Mouse (Mus musculus) forebrain, embryonic 16.5 days (tissue): Measurements from ENCODE around the gene Btbd9. TPM values are rescaled to one million over a fixed set of nuclear protein-coding genes. Genes with fewer than 3 reads are reported as not detected.

Experiments
- ATAC-seq: fragments of 200-750 bp; cut with Nextera tagmentation; 2 replicates; pipeline ENCODE4 v1.8.0; 2017; ENCODE audit warnings: mild to moderate bottlenecking, moderate library complexity
- H3K27ac ChIP-seq: fragments of 300-500 bp; sonication (generic); 2 replicates; pipeline ENCODE4 v1.5.1; 2014; ENCODE audit warnings: low read length, control low read depth
- H3K27me3 ChIP-seq: fragments of 300-500 bp; sonication (generic); replicated peaks from 2 replicates; pipeline ENCODE4 v1.6.1; 2014; ENCODE audit warnings: low read length; ENCODE audit not compliant: control insufficient read depth, insufficient read depth
- H3K36me3 ChIP-seq: fragments of 300-500 bp; sonication (generic); 2 replicates; pipeline ENCODE4 v1.6.1; 2014; ENCODE audit not compliant: control insufficient read depth, insufficient read depth
- H3K4me1 ChIP-seq: fragments of 300-500 bp; sonication (generic); replicated peaks from 2 replicates; pipeline ENCODE4 v1.6.1; 2014; ENCODE audit warnings: low read length; ENCODE audit not compliant: control insufficient read depth, insufficient read depth
- H3K4me2 ChIP-seq: fragments of 300-500 bp; sonication (generic); 2 replicates; pipeline ENCODE4 v1.6.1; 2014; ENCODE audit warnings: mild to moderate bottlenecking, low read length, control low read depth
- H3K4me3 ChIP-seq: fragments of 300-500 bp; sonication (generic); replicated peaks from 2 replicates; pipeline ENCODE4 v1.5.1; 2014; ENCODE audit warnings: mild to moderate bottlenecking, low read length, control low read depth
- H3K9ac ChIP-seq: fragments of 300-500 bp; sonication (generic); replicated peaks from 2 replicates; pipeline ENCODE4 v1.6.1; 2014; ENCODE audit warnings: low read depth, low read length, control low read depth
- H3K9me3 ChIP-seq: fragments of 300-500 bp; sonication (generic); 2 replicates; pipeline ENCODE4 v1.6.1; 2016; ENCODE audit warnings: low read length; ENCODE audit not compliant: control insufficient read depth
- WGBS: fragments of 180-500 bp; shearing (Covaris S2); extraction: QIAGEN DNeasy Blood & Tissue Kit; methylation state at CpG from one replicate; pipeline ENCODE4 v1.1.7; 2014; 5-methylcytosine and 5-hydroxymethylcytosine counted together
- polyA plus RNA-seq: library from polyadenylated mRNA; unstranded; fragments of >200 nt; fragmentation: Nextera tagmentation; extraction: Ambion mirVana; gene quantifications from 2 replicates; pipeline ENCODE4 v1.2.1, GENCODE M21; 2015

Gene Btbd9
- polyA plus RNA-seq, 1 experiment from 2014 or later: 141 TPM

DNA sequence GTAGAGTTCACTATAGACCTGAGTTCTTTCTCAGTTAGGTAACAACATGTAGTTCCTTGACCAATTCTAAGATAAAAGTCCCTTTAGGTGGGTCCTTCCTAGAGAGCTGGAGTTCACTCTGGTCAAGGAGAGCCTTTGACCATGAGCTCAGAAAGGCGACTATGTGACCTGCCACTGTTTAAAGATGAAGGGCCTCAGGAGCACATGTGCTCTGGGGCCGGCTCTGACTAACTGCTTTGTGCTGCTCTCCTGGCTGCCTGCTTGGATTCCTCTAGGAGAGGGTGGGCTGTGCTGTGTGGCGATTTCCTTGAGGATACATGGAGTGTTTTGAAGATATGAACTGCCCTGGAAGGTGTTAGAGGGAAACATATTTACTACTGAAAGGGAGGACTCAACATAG, 382.2 kb downstream of the Btbd9 start:
- Histone ChIP-seq H3K9ac (no peak overlapping the region), H3K4me3 (no peak overlapping the region), H3K27me3 (no peaks in the 10 kb centered on the region), H3K36me3 (no peaks in the 10 kb centered on the region), H3K4me1 (peaks cover 64% of the 10 kb centered on the region), H3K4me2 (no peak overlapping the region), H3K9me3 (no peaks in the 10 kb centered on the region), H3K27ac (no peak overlapping the region)
- WGBS: 57% methylated on average over 3 of the region's 3 CpGs
- no peak for ATAC-seq

DNA sequence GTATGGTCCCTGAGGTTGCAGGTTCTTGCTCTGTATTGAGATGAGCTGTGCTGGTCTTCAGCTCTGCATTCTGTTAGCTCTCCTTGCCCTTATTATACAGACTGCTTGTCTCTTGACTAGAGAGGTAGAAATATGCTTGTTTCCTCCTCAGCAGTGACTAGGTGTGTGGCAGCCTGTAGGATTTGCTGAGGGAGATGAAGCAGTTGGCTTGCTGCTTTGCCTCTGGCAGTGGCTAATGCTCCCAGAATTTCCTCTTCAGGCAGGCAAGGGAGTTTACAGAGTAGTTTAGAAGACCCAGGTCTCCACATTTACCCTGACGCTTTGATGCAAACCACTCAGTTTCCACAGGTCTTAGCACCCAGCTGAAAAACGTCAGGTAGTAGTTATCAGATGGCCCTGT, 382.7 kb downstream of the Btbd9 start:
- peaks cover 66% of the 10 kb centered on the region for H3K4me1 ChIP-seq
- ATAC-seq: no peak
- no peak overlapping the region for H3K9ac ChIP-seq
- no peak overlapping the region for H3K4me2 ChIP-seq
- no peaks in the 10 kb centered on the region for H3K9me3 ChIP-seq
- H3K27ac ChIP-seq: no peak overlapping the region
- no peaks in the 10 kb centered on the region for H3K36me3 ChIP-seq
- no peaks in the 10 kb centered on the region for H3K27me3 ChIP-seq
- no peak overlapping the region for H3K4me3 ChIP-seq
- WGBS: 91% methylated on average over 2 of the region's 2 CpGs

DNA sequence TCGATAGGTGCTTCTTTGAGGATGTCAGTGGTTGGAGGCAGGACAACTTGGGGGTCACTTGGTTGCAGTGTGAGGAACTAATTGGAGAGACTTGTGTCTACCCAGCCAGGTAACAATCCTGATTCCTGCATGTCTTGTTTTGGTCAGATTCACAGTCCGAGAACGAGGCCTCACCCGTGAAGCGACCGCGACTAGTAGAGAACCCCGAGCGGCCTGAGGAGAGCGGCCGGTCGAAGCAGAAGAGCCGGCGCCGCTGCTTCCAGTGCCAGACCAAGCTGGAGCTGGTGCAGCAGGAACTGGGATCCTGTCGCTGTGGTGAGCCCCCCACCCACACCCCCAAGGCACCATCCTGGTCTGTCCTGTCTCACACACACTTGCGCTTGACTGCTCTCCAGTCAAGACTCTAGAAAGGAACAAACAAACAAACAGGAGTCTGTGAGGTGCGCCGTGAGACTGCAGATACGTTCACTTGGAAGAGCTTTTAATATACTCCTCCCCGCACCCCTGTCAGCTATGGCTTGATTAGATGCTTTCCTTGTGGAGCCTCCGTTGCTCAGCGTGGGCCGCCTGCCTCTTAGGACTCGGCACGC, 383.8 kb downstream of the Btbd9 start:
- Histone ChIP-seq H3K9ac (no peak overlapping the region), H3K27ac (no peak overlapping the region), H3K4me2 (no peak overlapping the region), H3K9me3 (no peaks in the 10 kb centered on the region), H3K4me3 (no peak overlapping the region), H3K36me3 (no peaks in the 10 kb centered on the region), H3K27me3 (no peaks in the 10 kb centered on the region), H3K4me1 (peaks cover 70% of the 10 kb centered on the region)
- ATAC-seq: no peak
- 83% methylated on average over 26 of the region's 26 CpGs for WGBS

DNA sequence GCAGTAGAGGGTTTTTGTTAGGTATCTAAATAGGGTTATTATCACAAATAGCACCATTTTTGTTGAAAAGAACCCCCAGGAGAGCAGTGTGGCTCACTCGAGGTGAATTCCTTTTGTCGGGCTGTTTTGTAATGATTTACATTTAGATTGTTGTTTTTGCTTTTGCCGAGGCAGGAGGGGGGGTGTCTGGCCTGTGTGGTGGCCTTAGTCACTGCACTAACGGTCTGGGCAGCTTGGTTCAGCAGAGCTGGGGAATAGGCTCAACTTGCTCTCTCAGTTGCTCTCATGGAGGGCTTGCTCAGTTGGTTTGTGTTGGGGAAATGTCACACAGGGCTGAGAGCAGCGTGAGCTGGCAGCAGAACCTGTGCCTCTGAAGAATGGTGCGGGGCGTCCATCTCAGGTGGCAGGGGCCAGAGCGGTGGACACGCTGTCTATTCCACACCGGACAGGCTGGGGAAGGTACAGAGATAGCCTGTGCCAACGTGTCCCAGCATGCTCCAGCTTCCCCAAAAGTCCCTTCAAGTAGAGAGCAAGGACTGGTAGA, 385.1 kb downstream of the Btbd9 start:
- Histone ChIP-seq H3K27ac (no peak overlapping the region), H3K4me1 (peaks cover 64% of the 10 kb centered on the region), H3K9me3 (no peaks in the 10 kb centered on the region), H3K9ac (no peak overlapping the region), H3K27me3 (no peaks in the 10 kb centered on the region), H3K4me2 (no peak overlapping the region), H3K4me3 (no peak overlapping the region), H3K36me3 (no peaks in the 10 kb centered on the region)
- WGBS: 68% methylated on average over 11 of the region's 11 CpGs
- ATAC-seq: no peak

GRCm38 (mm10) chr17:30188031-30188981, 388.0 kb downstream of the Btbd9 start:
- no peaks in the 10 kb centered on the region for H3K27me3 ChIP-seq
- 0 out of 2 replicates have a peak, but pooled peaks cover 2% of the 10 kb centered on the region for H3K9me3 ChIP-seq
- ATAC-seq: peak; percentile 82
- 5% methylated on average over 20 of the region's 20 CpGs for WGBS
- no peaks in the 10 kb centered on the region for H3K36me3 ChIP-seq
- H3K4me3 ChIP-seq: no peak overlapping the region
- peaks cover 50% of the 10 kb centered on the region for H3K4me1 ChIP-seq
- peak overlapping the region; percentile 42; the same call in 1 of the 2 replicates for H3K9ac ChIP-seq
- peak overlapping the region; percentile 91 for H3K27ac ChIP-seq
- H3K4me2 ChIP-seq: peak overlapping the region; percentile 41

DNA sequence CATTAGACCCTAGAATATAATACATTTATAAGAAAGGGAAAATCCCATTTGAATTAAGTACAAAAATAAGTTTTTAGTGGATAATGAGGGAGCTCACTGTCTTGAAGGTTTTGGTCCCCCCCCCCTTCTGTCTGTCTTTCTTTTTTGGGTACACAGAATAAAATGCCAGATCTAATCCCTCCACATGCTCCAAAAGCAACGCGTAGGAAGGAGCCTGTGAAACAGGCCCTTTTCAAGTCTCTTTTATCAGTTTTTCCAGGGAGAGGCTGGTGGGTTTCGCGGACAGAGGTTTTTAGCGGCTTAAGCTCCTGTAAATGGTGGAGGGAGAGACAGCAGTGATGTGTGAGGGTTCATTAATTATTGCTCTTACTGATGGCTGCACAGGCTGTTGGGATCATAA, 388.7 kb downstream of the Btbd9 start:
- H3K4me3 ChIP-seq: no peak overlapping the region
- H3K4me2 ChIP-seq: peak overlapping the region; percentile 41
- peaks cover 46% of the 10 kb centered on the region for H3K4me1 ChIP-seq
- H3K36me3 ChIP-seq: no peaks in the 10 kb centered on the region
- ATAC-seq: no peak; the same call in 1 of the 2 replicates
- H3K27ac ChIP-seq: peak overlapping the region; percentile 91
- 0 out of 2 replicates have a peak, but pooled peaks cover 2% of the 10 kb centered on the region for H3K9me3 ChIP-seq
- 8% methylated on average over 5 of the region's 5 CpGs for WGBS
- no peaks in the 10 kb centered on the region for H3K27me3 ChIP-seq
- H3K9ac ChIP-seq: peak overlapping the region; percentile 42; the same call in 1 of the 2 replicates

GRCm38 (mm10) chr17:30187154-30187553, 389.1 kb downstream of the Btbd9 start:
- Histone ChIP-seq H3K4me3 (no peak overlapping the region), H3K9ac (no peak overlapping the region), H3K27me3 (no peaks in the 10 kb centered on the region), H3K4me2 (no peak overlapping the region; the same call in 1 of the 2 replicates), H3K4me1 (peaks cover 46% of the 10 kb centered on the region), H3K9me3 (0 out of 2 replicates have a peak, but pooled peaks cover 2% of the 10 kb centered on the region), H3K27ac (peak overlapping the region; percentile 53; the same call in 1 of the 2 replicates), H3K36me3 (no peaks in the 10 kb centered on the region)
- ATAC-seq: no peak
- WGBS: 87% methylated on average over 6 of the region's 6 CpGs

- no peak for ATAC-seq
- Histone ChIP-seq H3K27me3 (no peaks in the 10 kb centered on the region), H3K4me2 (no peak overlapping the region), H3K4me3 (no peak overlapping the region), H3K36me3 (no peaks in the 10 kb centered on the region), H3K27ac (no peak overlapping the region), H3K9me3 (0 out of 2 replicates have a peak, but pooled peaks cover 2% of the 10 kb centered on the region), H3K4me1 (peaks cover 22% of the 10 kb centered on the region), H3K9ac (no peak overlapping the region)
- WGBS: 58% methylated on average over 6 of the region's 6 CpGs
Measured at GRCm38 (mm10) chr17:30183561-30183960, 392.7 kb downstream of the Btbd9 start.

GRCm38 (mm10) chr17:30182063-30182462, 394.2 kb downstream of the Btbd9 start:
- no peak overlapping the region for H3K27ac ChIP-seq
- WGBS: 89% methylated on average over 2 of the region's 2 CpGs
- no peak for ATAC-seq

More at GRCm38 (mm10) chr17:30182063-30182462, 394.2 kb downstream of the Btbd9 start:
- H3K9ac ChIP-seq: no peak overlapping the region
- H3K36me3 ChIP-seq: no peaks in the 10 kb centered on the region
- H3K4me1 ChIP-seq: peaks cover 16% of the 10 kb centered on the region
- no peak overlapping the region for H3K4me2 ChIP-seq
- no peaks in the 10 kb centered on the region for H3K27me3 ChIP-seq
- H3K4me3 ChIP-seq: no peak overlapping the region
- H3K9me3 ChIP-seq: 0 out of 2 replicates have a peak, but pooled peaks cover 2% of the 10 kb centered on the region
